Mouse (Mus musculus) ES-E14 (cell line): ENCODE measurements around the gene Samd4. TPM values are rescaled to one million over a fixed set of nuclear protein-coding genes. Genes with fewer than 3 reads are reported as not detected.
"Not testable (repeated sequence)": the region's sequence is repeated elsewhere in the genome, so short reads cannot be mapped to it uniquely, and the experiment has no call there.

Experiments used
- DNase-seq: peaks from one replicate; pipeline ENCODE4 v3.0.0-alpha.2; 2013; ENCODE audit warnings: low read depth, low spot score
- H3K27ac ChIP-seq: 2 replicates; pipeline ENCODE4 v1.5.1; 2012; ENCODE audit warnings: low read depth, mild to moderate bottlenecking, low read length, moderate library complexity, mixed read lengths; ENCODE audit not compliant: poor library complexity, insufficient read depth, severe bottlenecking
- H3K36me3 ChIP-seq: 2 replicates; pipeline ENCODE4 v1.6.1; 2012; ENCODE audit warnings: mild to moderate bottlenecking, low read length, moderate library complexity, mixed read lengths; ENCODE audit not compliant: control insufficient read depth, poor library complexity, insufficient read depth, severe bottlenecking
- H3K4me1 ChIP-seq, 2 experiments: fragments of 150-350 bp in 1 of 2; sonication (generic) in 1 of 2; 2 replicates each; pipeline ENCODE4 v1.6.1; 2012; ENCODE audit warnings: low read length in 2 of 2, mild to moderate bottlenecking in 1 of 2, mixed read lengths in 1 of 2; ENCODE audit not compliant: control insufficient read depth in 2 of 2, insufficient read depth in 2 of 2, poor library complexity in 1 of 2
- H3K4me3 ChIP-seq, 2 experiments: fragments of 150-350 bp in 1 of 2; sonication (generic) in 1 of 2; 2 replicates each; pipeline ENCODE4 v1.5.1; 2012; ENCODE audit warnings: low read length in 2 of 2, low read depth in 1 of 2, mild to moderate bottlenecking in 1 of 2, mixed read lengths in 1 of 2; ENCODE audit not compliant: insufficient read depth in 1 of 2, poor library complexity in 1 of 2, severe bottlenecking in 1 of 2
- H3K9ac ChIP-seq: 2 replicates; pipeline ENCODE4 v1.6.1; 2012; ENCODE audit warnings: low read depth, mild to moderate bottlenecking, low read length, mixed read lengths; ENCODE audit not compliant: poor library complexity, insufficient read depth, severe bottlenecking
- H3K9me3 ChIP-seq: fragments of 150-350 bp; sonication (generic); 2 replicates; pipeline ENCODE4 v1.6.1; 2012; ENCODE audit warnings: low read depth, mild to moderate bottlenecking, low read length; ENCODE audit not compliant: control insufficient read depth, insufficient read depth
- CHD2 ChIP-seq: IDR thresholded peaks from 2 replicates; pipeline ENCODE4 v1.6.1; 2014; ENCODE audit warnings: mild to moderate bottlenecking, low read depth, low read length, inconsistent platforms
- HCFC1 ChIP-seq: IDR thresholded peaks from 2 replicates; pipeline ENCODE4 v1.6.1; 2012; ENCODE audit warnings: low read length, inconsistent platforms, borderline replicate concordance; ENCODE audit not compliant: insufficient read depth
- MAFK ChIP-seq: IDR thresholded peaks from 2 replicates; pipeline ENCODE4 v1.6.1; 2014; ENCODE audit warnings: mild to moderate bottlenecking, low read depth, low read length, inconsistent platforms; ENCODE audit not compliant: insufficient read depth
- ZC3H11A ChIP-seq: IDR thresholded peaks from 2 replicates; pipeline ENCODE4 v1.6.1; 2012; ENCODE audit warnings: low read depth, mild to moderate bottlenecking, inconsistent platforms, low read length, borderline replicate concordance
- ZNF384 ChIP-seq: IDR thresholded peaks from 2 replicates; pipeline ENCODE4 v1.6.1; 2012; ENCODE audit warnings: low read depth, low read length, inconsistent platforms
- in situ Hi-C, 2 experiments: fragments of 600-800 bp; cut with MboI; formaldehyde crosslinking; loops; one replicate each; pipeline ENCODE4 v1.15.1; 2025; ENCODE audit warnings: low sequenced_read_pairs in 2 of 2, inconsistent platforms in 1 of 2; ENCODE audit not compliant: unreplicated experiment in 2 of 2
- total RNA-seq: library from RNA; depleted of rRNA; stranded (reverse); fragments of 300-350 nt; gene quantifications from 2 replicates; pipeline ENCODE4 v1.2.3, GENCODE M21; 2012

Gene Samd4
- total RNA-seq, 1 experiment, result 4.2 TPM

DNA sequence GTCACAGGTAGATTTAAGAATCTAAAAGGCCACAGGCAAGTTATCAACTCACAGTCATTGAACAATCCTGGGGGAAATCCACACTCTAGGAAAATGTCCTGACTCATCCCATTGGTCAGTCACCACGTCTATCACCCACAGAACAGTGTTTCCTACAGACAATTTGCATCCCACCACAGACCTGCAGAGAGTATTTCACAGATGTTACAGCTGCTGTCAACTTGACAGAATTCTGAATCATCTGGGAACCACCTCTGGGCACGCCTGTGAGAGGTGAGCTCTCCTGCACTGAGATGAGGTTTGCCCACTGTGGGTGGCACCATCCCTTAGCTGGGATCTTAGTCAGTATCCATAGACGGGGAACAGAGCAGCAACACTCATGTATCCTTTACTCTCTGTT, 224.8 kb downstream of the Samd4 start:
- H3K4me3 ChIP-seq, result no peak overlapping the region
- TF ChIP-seq ZC3H11A (no peak), MAFK (no peak), HCFC1 (no peak), ZNF384 (no peak)
- in situ Hi-C loops, result no loop called here
- DNase-seq, result no peak
- H3K36me3 ChIP-seq, result no peaks in the 10 kb centered on the region
- H3K27ac ChIP-seq, result no peak overlapping the region
- H3K9ac ChIP-seq, result no peak overlapping the region
- H3K9me3 ChIP-seq, result no peaks in the 10 kb centered on the region
- no peaks in the 10 kb centered on the region for H3K4me1 ChIP-seq

- DNase-seq, H3K4me1 ChIP-seq, H3K4me3 ChIP-seq, H3K36me3 ChIP-seq, H3K27ac ChIP-seq, H3K9me3 ChIP-seq, H3K9ac ChIP-seq, in situ Hi-C loops: not testable (repeated sequence)
Observed at GRCm38 (mm10) chr14:47110391-47110790, 227.7 kb downstream of the Samd4 start.

DNA sequence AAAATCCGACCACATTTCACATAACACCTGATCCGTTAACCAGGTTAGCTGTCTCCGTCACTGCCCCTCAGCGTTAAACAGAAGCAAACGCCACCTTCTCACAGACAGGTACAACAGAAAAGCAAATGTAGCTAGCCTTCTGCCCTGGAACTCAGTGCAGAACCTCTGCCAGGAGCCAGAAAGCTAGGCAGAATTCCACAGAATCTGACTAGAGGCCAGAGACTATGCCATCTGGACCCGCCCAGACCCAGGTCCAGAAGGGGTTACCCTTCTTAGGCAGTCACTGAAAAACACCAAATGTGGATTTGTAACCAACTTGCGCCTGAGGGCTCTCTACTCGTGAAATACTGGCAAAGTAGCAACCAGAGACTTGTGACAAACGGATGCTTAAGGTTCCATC, 228.7 kb downstream of the Samd4 start:
- Histone ChIP-seq H3K27ac (no peak overlapping the region), H3K9ac (no peak overlapping the region), H3K4me3 (no peak overlapping the region), H3K9me3 (no peaks in the 10 kb centered on the region), H3K36me3 (no peaks in the 10 kb centered on the region), H3K4me1 (no peaks in the 10 kb centered on the region)
- no peak for TF ChIP-seq MAFK
- TF ChIP-seq ZNF384, result no peak
- no peak for TF ChIP-seq HCFC1
- TF ChIP-seq CHD2, result no peak
- no peak for TF ChIP-seq ZC3H11A
- in situ Hi-C loops, result no loop called here
- no peak for DNase-seq

DNA sequence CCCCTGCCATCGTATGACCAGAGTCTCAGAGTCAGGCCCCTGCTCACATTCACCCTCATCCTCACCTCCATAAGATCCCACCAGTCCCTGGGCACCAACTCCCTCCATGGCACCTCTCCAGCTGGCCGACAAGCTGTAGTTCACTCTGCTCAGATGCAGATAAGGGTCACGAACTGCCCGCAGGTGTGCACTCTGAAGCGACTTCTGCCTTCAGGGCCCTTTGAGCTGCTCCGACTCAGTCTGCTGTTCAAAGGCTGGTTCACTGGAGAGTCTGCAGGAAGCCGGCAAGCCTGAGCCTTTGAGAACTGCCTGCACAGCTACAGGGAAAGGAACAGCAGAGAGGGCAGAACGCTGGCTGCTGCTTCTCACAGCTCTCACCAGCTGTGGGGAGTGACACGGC, 232.5 kb downstream of the Samd4 start:
- Histone ChIP-seq H3K9me3 (no peaks in the 10 kb centered on the region), H3K9ac (no peak overlapping the region; the same call in 1 of the 2 replicates), H3K4me3 (no peak overlapping the region), H3K36me3 (no peaks in the 10 kb centered on the region), H3K4me1 (no peaks in the 10 kb centered on the region), H3K27ac (no peak overlapping the region)
- in situ Hi-C loops, result no loop called here
- no peak for DNase-seq
- no peak for TF ChIP-seq ZNF384
- TF ChIP-seq MAFK, result no peak
- TF ChIP-seq HCFC1, result no peak
- no peak for TF ChIP-seq ZC3H11A
- TF ChIP-seq CHD2, result no peak

DNA sequence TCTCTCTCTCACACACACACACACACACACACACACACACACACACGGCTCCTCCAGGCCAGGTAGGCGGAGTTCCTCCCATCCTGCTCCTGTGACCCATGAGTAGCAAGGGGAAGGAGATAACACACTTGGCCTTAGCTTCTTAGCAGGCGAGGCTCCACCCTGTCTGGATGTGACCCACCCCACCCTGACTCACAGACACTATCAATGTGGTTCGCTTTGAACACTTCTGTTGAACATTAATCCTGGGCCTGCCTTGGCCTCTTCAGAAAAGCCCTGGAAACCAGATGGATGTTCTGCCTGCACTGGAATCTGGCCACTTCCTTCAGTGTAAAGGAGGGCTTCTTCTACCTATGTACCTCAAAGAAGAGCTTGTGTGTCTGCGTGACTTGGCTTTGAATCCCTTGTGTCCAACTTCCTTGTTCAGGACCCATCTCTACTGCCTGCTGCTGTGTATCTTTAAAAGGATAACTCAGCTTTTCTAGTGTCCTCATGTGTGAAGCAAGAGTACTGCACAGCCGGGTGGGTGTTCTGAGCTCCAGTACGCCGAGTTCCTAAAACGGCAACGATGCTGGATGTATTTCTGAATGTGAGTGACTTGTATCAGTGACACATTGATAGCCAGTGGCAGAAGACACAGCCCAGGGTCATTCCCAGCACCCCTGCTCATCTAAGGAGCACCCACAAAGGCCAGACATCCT, 233.6 kb downstream of the Samd4 start:
- DNase-seq, result no peak
- in situ Hi-C loops, result no loop called here
- Histone ChIP-seq H3K4me3 (no peak overlapping the region), H3K27ac (no peak overlapping the region), H3K36me3 (no peaks in the 10 kb centered on the region), H3K9me3 (no peaks in the 10 kb centered on the region), H3K9ac (no peak overlapping the region), H3K4me1 (no peaks in the 10 kb centered on the region)
- no peak for TF ChIP-seq HCFC1
- TF ChIP-seq MAFK, result no peak
- TF ChIP-seq CHD2, result no peak
- TF ChIP-seq ZC3H11A, result no peak
- no peak for TF ChIP-seq ZNF384
